Mouse (Mus musculus): ENCODE results near the gene Dvl3.

Gene Dvl3

GRCm38 (mm10) chr16:20547423-20547822 is 30.6 kb downstream of the Dvl3 start:
- no peak for DNase-seq (ENCODE audit: low spot score)

GRCm38 (mm10) chr16:20548096-20548948 is 31.5 kb downstream of the Dvl3 start, which contains the start of gene Abcf3:
Gene Abcf3 (plus strand): TSS chr16:20548577.
- peak; percentile 95 for DNase-seq (ENCODE audit: low spot score)

DNA sequence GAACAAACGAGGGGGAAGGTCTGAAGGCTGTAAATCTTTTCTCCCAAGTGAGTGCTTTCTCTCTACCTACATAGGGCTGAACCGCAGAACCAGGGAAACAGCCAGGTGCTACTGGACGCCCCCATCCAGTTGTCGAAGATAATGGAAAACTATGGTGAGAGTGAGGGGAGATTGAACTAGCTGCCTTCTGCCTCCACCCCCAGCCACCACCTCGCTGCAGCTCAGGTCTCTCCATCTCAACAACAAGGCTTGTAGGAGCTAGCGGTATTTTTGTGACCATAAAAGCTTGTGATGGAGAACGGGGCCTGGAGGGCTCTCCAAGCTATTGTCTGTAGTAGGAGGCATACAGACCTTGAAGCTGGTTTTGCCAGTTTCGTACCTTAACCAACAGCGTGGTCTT is 32.4 kb downstream of the Dvl3 start:
- no peak for DNase-seq (ENCODE audit: low spot score)

DNA sequence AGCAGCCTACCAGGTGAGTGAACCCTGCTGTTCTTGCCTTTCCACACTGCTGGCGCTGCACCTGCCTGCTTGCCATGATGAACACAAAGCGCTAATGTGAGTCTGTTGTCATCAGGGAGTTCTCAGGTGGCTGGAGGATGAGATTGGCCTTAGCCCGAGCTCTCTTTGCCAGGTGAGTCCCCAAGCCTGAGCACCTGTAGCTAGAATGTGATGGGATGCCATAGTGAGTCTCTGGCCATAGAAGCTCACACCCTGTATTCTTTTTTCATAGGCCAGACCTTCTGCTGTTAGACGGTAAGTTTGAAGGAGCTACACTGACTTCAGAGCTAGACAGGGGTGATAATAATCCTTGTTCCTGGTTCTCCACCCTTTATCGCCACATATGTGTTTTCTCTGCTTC is 34.9 kb downstream of the Dvl3 start:
- DNase-seq (ENCODE audit: low spot score): no peak

GRCm38 (mm10) chr16:20552594-20552993 is 35.8 kb downstream of the Dvl3 start:
- no peak for DNase-seq (ENCODE audit: low spot score)

- DNase-seq (ENCODE audit: low spot score): no peak
These were observed 38.2 kb downstream of the Dvl3 start for GRCm38 (mm10) chr16:20555000-20555399.

DNA sequence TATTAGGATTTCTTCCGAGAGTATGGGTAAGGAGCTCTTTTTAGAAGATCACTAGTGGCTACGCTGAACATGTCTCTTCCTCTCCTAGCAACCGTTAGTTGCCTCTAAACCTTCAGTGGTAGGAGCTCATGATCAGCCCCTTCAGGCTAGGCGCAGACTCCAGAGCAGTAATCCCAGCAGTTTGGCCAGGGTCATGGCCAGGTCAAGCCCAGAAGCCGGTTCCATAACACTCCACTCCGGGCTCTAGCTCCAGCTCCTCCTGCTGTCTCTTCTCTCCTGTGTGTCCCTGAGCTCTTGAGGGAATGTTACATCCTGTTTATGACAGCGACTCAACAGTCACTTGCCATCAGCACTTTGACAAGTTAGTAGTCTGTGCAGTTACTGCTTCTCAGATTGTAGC is 40.6 kb downstream of the Dvl3 start:
- DNase-seq (ENCODE audit: low spot score): no peak

GRCm38 (mm10) chr16:20565075-20565474 is 48.3 kb downstream of the Dvl3 start:
- no peak for DNase-seq (ENCODE audit: low spot score)

Data from testis, postnatal 10 days (tissue).